Mouse (Mus musculus): ENCODE results near the gene Hist2h2bb. TPM values are rescaled to one million over a fixed set of nuclear protein-coding genes. Genes with fewer than 3 reads are reported as not detected.
A peak's percentile ranks its signal among the peaks of the same experiment; 100 is the strongest.
"Not testable (repeated sequence)": the region's sequence is repeated elsewhere in the genome, so short reads cannot be mapped to it uniquely, and the experiment has no call there.

Gene Hist2h2bb
- total RNA-seq, 2 experiments from 2014 or later, result 103 to 116 TPM

DNA sequence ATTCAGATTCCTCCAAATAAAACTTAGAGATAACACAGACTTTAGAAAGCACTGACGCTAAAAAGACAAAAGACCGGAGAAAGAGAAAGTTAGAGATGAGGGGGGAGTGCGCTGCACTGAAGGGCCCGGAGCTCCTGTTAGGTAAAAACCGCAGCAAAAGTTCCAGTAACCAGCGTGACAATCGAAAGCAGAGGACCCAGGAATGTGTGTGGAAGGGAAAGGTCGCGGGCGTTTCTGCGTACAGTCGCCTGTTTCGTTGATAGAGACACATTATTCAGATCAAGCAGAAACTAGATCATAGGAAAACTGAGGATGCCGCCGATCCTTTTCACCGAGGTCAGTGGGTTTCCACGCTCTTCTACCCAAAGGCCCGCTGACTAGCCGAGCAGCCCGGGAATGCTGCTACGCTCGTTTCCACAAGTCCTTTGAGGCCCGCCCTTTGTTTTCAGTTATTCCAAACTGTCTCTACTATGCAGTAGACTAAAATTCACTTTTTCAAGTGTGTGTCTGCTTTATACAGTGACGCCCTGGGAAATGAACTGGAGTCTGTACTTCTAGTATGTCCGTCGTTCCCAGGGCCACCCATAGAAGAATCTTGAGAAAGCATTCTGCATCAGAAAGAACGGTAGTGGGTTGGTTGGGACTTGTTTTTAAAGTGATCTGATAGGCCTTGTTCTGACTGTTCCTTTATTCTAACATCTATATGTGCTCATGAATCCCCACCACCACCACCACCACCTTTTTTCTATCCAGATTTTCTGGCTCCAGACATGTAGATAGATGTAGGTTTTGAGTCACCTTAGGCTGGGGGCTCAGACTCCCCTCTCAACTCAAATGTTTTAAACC lies 5.8 kb upstream of the Hist2h2bb start:
- DNase-seq, result peak; percentile 49 to 59

DNA sequence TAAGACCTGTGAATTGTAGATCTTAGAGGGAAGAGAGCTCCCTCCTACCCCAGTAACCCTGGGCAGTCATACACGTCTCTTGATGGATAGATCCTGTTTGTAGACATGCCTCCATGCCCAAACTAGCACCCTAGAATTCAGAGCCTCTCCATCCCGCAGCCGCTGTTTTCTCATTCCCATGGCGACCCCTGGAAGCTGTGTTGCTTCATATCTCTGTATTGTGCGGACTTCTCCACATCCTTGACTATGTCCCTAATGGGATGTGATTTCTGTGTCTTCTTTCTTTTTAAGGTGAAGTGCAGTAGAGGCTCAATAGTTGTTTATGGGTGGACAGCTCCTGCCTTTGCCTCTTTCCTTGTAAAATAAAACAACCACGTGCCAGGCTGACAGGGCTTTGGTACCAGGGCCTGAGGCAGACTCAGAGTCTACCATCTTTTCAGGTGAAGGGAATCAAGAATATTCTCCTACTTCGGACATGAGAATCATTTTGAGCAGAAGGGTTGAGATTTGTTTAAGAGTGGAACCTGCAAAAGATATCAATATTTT lies 5.1 kb upstream of the Hist2h2bb start:
- DNase-seq, result no peak

DNA sequence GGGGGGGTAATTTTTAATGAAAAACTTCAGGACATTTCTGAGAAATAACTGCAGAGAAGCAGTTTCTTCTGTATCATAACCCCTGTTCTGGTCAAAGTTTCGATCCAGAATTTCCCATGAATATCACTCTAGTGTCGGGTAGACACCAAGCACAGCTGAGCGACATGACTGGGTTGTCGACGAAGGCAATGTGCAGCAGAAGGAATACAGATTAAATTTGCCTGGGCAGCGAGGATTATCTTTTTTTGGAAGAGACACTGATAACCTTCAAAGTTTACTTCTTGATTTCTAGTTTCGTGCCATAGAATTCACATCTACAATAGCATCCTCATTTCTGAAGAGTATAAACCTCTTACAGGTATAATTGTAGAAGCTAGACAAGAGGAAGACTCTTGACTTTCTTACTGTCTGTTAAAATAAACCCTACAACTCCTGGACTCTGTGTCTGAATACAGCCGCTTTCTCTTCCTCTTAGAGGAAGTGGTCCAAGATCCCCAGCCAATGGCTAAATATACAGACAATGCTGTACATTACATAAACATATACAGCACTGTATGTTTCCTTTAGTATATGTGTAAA lies 3.3 kb upstream of the Hist2h2bb start:
- no peak for DNase-seq

GRCm38 (mm10) chr3:96267541-96267940 lies 2.0 kb upstream of the Hist2h2bb start:
- DNase-seq, result no peak

DNA sequence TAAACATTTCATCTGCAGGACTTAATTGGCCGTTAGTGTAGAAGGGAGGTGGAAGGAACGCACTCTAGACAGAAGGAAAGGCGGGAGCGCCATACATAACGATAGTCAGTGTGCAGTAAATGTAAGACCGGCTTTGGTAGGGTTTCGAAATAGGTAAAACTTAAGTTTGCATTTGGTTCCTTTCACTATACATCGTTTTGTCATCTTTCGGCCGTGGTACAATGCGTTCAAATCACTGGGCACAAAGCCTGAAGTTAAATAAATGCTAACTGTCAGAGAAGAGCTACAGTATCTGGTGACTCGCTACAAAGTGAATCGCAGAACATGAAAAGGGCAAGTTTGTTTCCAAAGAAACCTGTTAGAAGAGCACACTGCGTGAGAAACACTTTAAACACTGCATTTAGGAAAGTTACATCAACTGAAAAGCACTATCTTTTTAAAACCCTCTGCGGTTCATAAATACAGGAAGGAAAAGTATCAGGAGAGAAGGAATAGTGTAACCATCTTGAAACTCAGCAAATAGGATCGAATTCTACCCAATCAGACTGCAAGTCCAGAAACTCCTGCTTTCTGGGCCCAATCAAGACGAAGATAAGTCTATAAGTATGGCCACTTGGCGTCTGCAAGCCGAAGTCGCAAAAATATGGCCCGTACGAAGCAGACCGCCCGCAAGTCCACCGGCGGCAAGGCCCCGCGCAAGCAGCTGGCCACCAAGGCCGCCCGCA lies 1.3 kb upstream of the Hist2h2bb start, which contains the start of gene Hist2h3b:
Gene Hist2h3b (plus strand): TSS at position 604 of the 725 bp plus-strand sequence.
- peak; percentile 80 to 84 for DNase-seq

DNA sequence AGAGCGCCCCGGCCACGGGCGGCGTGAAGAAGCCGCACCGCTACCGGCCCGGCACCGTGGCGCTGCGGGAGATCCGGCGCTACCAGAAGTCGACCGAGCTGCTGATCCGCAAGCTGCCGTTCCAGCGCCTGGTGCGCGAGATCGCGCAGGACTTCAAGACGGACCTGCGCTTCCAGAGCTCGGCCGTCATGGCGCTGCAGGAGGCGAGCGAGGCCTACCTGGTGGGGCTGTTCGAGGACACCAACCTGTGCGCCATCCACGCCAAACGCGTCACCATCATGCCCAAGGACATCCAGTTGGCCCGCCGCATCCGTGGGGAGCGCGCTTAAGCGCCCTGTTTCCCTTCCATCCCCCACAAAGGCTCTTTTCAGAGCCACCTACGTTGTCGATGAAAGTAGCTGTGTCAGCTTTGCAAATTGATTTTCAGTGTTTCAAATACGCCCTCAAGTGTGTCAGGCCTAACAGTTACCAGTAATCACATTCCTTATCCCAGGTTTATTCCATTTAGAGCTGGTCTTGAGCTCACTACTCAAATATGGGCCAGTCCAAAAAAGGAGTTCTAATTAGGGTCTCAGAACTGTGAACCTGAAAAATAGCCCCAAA lies 675 bp upstream of the Hist2h2bb start:
- DNase-seq, result not testable (repeated sequence)

- DNase-seq, result no peak
Observed at GRCm38 (mm10) chr3:96273591-96274465, 4.3 kb downstream of the Hist2h2bb start.

- peak in 1 of 2 experiments; percentile 50 for DNase-seq
Observed at GRCm38 (mm10) chr3:96277428-96277799, 7.9 kb downstream of the Hist2h2bb start.

- DNase-seq, result peak; percentile 91 to 94
Observed at GRCm38 (mm10) chr3:96277800-96278624, 8.5 kb downstream of the Hist2h2bb start.

GRCm38 (mm10) chr3:96280660-96281059 lies 11.1 kb downstream of the Hist2h2bb start:
- DNase-seq, result no peak

GRCm38 (mm10) chr3:96284457-96284856 lies 14.9 kb downstream of the Hist2h2bb start:
- DNase-seq, result peak in 1 of 2 experiments; percentile 31

- not testable (repeated sequence) for DNase-seq
Observed at GRCm38 (mm10) chr3:96287334-96287733, 17.8 kb downstream of the Hist2h2bb start.

DNA sequence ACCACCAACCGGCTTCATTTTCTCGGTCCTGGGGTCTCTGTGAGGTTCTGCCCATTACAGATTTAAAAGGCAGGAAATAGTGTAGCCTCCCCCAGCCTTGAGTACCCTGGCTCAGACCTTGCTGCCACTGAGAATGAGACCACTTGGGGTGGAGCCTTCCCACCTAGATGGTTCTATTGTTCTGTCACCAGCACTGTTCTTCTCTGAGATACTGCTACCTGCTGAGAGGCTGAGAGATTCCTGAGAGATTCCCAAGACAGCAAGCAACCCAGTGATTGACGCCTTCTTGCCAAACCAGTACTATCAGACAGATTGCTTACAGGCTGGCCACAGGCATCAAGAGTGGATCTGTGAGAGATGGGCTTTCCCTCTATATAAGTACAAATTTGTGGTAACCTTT lies 19.6 kb downstream of the Hist2h2bb start:
- no peak for DNase-seq

GRCm38 (mm10) chr3:96290727-96291126 lies 21.2 kb downstream of the Hist2h2bb start:
- DNase-seq, result not testable (repeated sequence)

DNA sequence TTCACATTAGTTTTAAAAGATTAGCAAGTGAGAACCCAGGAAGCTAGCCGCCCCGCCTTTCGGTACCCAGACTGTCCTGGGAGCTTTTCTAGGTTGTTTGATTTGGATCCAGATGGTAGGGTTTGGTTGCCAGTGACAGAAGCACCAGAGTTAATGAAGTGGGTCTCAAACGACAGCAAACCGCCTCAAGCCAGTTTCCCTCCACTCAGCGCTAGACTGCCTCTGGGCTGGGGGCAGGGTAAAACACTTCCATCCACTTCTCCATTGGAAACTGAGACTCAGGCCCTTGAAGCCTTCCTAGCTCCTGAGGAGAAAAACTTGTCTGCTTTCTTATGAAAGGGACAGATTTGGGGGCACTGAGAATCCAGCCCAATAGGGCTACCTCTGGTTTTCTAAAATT lies 23.1 kb downstream of the Hist2h2bb start:
- DNase-seq, result no peak

DNA sequence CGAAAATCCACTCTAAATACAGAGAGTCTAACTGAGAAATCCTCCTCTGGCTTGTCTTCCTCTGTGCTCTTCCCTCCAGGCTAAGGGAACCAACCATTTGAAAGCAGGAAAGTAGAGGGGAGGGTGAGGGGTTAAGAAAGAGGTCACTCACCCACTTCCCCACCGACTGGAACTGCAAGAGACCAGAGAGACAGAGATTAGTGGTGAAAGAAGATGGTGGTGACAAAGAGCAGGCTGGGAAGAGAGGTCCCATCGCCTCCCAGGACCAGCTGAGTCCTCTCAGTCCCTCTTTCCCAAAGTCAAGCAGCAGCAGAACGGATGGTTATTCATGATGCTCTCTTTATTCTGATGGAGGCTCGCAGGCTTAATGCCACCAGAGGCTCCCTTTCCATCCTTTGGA lies 23.8 kb downstream of the Hist2h2bb start:
- DNase-seq, result no peak

- no peak for DNase-seq
Observed at GRCm38 (mm10) chr3:96293787-96294186, 24.2 kb downstream of the Hist2h2bb start, which contains the start of gene Fcgr1. TSS of gene Fcgr1 (minus strand) at chr3:96293969.

DNA sequence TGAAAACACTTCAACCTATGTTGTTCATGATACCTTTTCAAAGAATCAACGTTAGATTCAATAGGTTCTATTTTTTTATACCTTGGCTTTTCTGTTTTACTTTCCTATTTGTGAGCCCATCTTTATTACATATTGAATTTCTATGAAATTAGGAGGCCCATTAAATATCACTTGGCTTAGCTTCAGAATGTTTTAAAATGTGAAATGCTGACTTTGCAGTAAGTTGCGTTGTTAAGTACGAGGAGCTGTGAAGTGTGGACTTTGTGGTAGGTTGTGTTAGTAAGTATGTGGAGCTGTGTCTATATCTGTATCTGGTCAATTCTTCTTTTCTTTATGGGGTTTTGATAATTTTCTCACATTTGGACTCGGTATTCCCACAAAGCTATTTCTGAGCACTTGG lies 28.8 kb downstream of the Hist2h2bb start:
- no peak for DNase-seq

- DNase-seq, result no peak
Observed at GRCm38 (mm10) chr3:96299562-96299961, 30.0 kb downstream of the Hist2h2bb start.

All from adrenal gland, postnatal 36 days (tissue).